Mouse (Mus musculus) adrenal gland, postnatal 25 days (tissue): ENCODE measurements around the gene Dnajb12. TPM values are rescaled to one million over a fixed set of nuclear protein-coding genes. Genes with fewer than 3 reads are reported as not detected.
"Not testable (repeated sequence)": the region's sequence is repeated elsewhere in the genome, so short reads cannot be mapped to it uniquely, and the experiment has no call there.

Experiments used
- DNase-seq: peaks from one replicate; pipeline ENCODE4 v3.0.0; 2021; ENCODE audit warnings: mixed read lengths
- total RNA-seq: library from RNA; stranded (reverse); gene quantifications from 2 replicates; pipeline ENCODE4 v1.2.3, GENCODE M21; 2021

Gene Dnajb12
- total RNA-seq, 1 experiment from 2014 or later: 69.2 TPM

GRCm38 (mm10) chr10:59870038-59870437, 9.3 kb upstream of the Dnajb12 start:
- no peak for DNase-seq

- DNase-seq: not testable (repeated sequence)
Measured at GRCm38 (mm10) chr10:59872651-59873050, 6.7 kb upstream of the Dnajb12 start.

- DNase-seq: no peak
Measured at GRCm38 (mm10) chr10:59873206-59873605, 6.2 kb upstream of the Dnajb12 start.

GRCm38 (mm10) chr10:59873613-59874012, 5.7 kb upstream of the Dnajb12 start:
- no peak for DNase-seq

- no peak for DNase-seq
Measured at GRCm38 (mm10) chr10:59875396-59875795, 4.0 kb upstream of the Dnajb12 start.

- not testable (repeated sequence) for DNase-seq
Measured at GRCm38 (mm10) chr10:59876698-59877097, 2.7 kb upstream of the Dnajb12 start.

- DNase-seq: no peak
Measured at GRCm38 (mm10) chr10:59877421-59878117, 1.8 kb upstream of the Dnajb12 start.

- DNase-seq: no peak
Measured at GRCm38 (mm10) chr10:59878823-59879222, 533 bp upstream of the Dnajb12 start.

GRCm38 (mm10) chr10:59880029-59880386, 652 bp downstream of the Dnajb12 start:
- no peak for DNase-seq

GRCm38 (mm10) chr10:59880837-59881236, 1.5 kb downstream of the Dnajb12 start:
- DNase-seq: no peak

GRCm38 (mm10) chr10:59884327-59885173, 5.2 kb downstream of the Dnajb12 start:
- no peak for DNase-seq

- no peak for DNase-seq
Measured at GRCm38 (mm10) chr10:59885174-59886080, 6.1 kb downstream of the Dnajb12 start.

GRCm38 (mm10) chr10:59886081-59886466, 6.7 kb downstream of the Dnajb12 start:
- no peak for DNase-seq

GRCm38 (mm10) chr10:59887432-59887831, 8.1 kb downstream of the Dnajb12 start:
- DNase-seq: no peak

- no peak for DNase-seq
Measured at GRCm38 (mm10) chr10:59889339-59889738, 10.0 kb downstream of the Dnajb12 start.

- no peak for DNase-seq
Measured at GRCm38 (mm10) chr10:59889953-59890751, 10.8 kb downstream of the Dnajb12 start.

GRCm38 (mm10) chr10:59892977-59893376, 13.6 kb downstream of the Dnajb12 start:
- peak; percentile 56 for DNase-seq

- DNase-seq: peak; percentile 94
Measured at GRCm38 (mm10) chr10:59894251-59895160, 15.2 kb downstream of the Dnajb12 start.

- no peak for DNase-seq
Measured at GRCm38 (mm10) chr10:59895460-59896186, 16.3 kb downstream of the Dnajb12 start.

GRCm38 (mm10) chr10:59896211-59896610, 16.9 kb downstream of the Dnajb12 start:
- no peak for DNase-seq
